Mouse (Mus musculus): ENCODE measurements around the gene Sucnr1. TPM values are rescaled to one million over a fixed set of nuclear protein-coding genes. Genes with fewer than 3 reads are reported as not detected.
A peak's percentile ranks its signal among the peaks of the same experiment; 100 is the strongest.

The Sucnr1 gene
- total RNA-seq, 2 experiments from 2014 or later = 0.67 TPM; not detected in 1

DNA sequence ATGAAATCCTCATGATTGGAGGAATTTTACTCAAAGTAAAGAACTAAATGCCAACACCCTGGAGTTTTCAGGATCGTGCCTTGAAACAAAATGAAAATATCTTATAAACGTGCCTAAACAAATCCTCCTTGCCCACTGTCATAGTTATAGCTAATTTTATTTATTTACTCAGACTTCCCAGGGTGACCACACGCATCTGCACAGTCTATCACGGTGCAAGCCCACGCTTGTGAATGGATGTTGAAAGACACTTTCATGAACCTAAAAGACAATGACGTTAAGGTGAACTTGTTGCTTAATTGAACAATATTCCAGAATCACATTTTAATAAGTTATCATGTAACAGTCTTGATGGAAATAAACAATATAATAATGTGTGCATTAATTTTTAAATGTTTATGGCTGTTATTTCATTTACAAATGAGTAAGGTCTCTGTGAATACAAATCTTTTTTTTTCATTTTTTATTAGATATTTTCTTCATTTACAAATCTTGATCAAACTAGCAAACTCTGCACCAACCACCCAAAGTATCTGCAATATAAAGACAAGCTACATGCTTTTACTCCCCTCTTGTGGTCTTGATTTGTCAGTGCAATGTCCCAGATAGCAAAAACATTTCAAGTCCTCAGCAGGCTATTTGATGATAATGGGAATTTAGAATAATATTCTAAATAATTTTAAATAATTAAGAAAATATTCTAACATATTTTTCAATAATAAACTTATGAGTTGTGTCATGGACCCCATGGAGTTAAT lies 30.4 kb downstream of the Sucnr1 start:
- DNase-seq = peak; percentile 24 to 28

DNA sequence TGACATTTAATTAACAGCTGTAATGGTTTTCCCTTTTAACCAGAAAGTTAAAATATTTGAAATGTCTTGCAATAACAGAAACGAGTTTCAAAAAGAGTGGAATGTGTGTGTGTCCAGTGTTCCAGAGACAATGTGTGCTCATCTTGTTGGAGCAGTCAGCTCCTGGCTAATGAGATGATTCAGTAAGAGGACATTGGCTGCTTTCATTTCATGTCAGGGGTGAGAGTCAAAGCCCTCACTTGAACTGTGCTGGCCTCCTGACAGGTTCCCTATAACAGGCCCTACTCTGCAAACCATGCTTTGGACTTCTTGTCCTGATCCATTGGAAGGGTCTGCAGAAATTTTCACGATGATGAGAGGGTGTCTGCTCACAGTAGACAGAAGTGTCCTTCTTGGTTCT lies 32.9 kb downstream of the Sucnr1 start:
- DNase-seq = no peak

DNA sequence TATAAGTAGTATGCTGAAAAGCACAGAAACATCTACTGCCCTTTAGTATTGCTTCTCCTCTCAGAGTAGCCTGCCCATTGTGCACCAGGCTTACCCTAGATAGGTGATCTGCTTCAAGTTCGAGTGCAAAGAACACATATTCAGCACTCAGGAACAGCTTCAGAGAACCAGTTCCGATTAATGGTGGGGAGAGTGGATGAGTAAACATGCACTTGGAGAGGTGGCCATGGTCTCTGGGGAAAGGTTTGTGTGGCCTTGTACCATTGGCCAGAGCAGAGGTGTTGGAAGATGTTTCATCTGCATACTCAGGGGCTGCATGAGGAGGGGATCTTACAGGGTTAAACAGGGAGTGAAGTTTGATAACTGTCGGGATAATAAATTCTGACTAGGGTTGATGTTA lies 39.8 kb downstream of the Sucnr1 start:
- no peak for DNase-seq

DNA sequence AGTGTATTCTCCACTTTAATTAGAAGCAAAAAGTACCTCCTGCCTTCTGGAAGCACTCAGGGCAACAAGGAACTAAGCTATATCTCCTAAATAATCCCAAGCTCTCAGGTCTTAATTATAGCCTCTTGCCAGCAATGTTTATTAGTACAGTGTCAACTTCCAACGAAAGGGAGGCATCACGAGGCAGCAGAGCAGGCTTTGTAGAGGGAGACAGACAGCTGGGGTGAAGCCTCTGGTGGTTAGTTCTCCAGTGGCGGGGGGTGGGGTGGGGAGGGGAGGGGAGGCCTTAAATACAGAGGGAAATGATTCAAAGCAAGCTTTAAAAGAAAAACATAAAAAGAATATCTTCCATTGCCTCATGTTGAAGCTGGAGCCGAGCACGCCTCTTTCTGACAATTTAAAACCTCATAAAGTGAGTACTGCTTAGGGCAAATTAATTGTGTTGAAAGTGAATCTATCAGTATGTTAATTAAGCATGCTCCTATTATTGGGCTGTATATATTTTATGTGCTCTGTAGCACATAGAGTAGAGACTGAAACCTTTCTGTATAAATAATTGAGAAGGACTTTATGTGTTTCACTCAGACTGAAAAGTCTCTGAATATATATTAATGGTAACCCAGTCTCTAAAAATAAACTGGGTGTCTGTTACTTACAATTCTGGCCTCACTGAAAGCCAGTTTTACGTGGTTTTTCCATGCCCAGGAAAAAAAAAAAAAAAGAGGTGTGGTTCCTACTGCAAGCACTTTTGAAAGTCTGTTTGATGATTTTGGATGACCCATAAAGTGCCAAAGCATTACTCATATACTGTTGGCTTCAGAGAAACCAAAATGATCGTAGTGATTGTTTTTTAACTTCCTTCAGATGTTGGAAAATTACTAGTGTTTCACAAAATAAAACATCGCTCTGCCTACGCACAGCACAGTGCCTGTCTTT lies 42.5 kb downstream of the Sucnr1 start:
- DNase-seq = peak in 1 of 2 experiments; percentile 28

DNA sequence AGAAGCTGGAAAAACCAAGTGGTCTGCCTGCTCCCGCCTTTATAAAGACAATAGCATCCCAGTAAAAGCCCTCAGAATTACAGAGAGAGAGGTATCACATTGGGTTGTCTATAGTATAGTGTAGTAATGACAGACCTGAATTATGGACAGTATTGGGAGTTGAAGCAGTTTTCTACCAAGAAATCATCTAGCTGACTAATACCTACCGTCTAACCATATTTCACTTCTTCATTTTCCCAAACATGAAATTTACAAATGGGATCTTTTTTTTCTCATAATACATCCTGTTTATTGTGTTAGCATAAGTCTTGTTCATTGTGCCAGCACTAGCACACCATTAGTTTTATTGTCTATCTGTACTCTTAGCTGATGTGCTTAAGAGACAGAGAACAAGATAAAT lies 44.9 kb downstream of the Sucnr1 start:
- DNase-seq = no peak

DNA sequence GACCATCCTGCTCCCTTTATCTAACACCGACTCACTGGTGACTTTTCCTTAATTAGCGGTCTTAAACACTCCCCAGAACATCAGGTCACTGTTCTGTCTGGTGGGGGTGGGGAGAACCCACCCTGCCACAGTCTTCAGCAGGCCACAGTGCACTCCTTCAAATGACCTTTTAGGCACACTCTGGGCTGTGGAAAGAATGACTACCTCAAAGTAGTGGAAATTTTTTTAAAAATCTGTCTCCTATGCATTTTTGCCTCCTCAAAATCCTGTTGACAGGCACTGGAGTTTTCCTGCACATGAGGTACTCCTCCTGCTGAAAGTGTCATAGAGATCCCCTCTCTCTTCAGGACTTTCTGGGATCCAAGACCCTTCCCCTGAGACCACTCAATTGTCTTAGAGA lies 46.6 kb downstream of the Sucnr1 start:
- DNase-seq = no peak

DNA sequence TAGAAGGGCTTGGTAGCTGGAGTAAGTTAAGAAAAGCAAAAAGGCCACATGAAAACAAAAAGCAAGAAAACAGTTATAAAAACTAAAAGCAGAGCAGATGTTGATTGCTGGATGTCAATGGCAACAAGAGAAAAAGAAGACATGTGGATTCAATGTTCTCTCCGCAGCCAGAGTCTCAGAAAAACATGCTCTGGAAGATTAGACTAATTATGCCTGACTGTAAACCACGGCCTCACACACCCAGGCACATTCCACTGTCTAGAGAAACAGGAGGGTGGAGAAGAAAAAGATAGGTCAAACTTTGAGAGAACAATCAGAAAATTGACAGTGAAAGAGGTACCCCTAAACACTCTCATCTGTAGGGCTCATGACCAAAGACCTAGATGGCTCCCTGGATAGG lies 54.1 kb downstream of the Sucnr1 start:
- no peak for DNase-seq

Other genes starting within 250 kb of the Sucnr1 start
- not detected for gene Gm8298, start 220.8 kb upstream of the Sucnr1 start, total RNA-seq (2021)
- gene C130079G13Rik, start 156.7 kb upstream of the Sucnr1 start, total RNA-seq (2021) = not detected
- not detected for gene Aadacl2, start 75.1 kb upstream of the Sucnr1 start, total RNA-seq (2021)
- gene Aadac, start 56.2 kb upstream of the Sucnr1 start, total RNA-seq (2021) = not detected

All from heart, adult 18-20 months (tissue).